In genomic region chr11:89418644-89419043, GRCm38 (mm10) we compare ENCODE assay signal across 11 mouse cellular contexts.
"Had no signal": no experiment of that assay in that cellular context is flagged by ENCODE, and none has a peak within 500 bp of the region (broad histone marks: within the 10 kb centered on the region; RNA-seq: fewer than 3 reads in every experiment).

No protein-coding gene starts in this region.

- DNase-seq: kidney, adult 2 months; kidney, postnatal 14 days; layer of hippocampus, adult 9-11 months; layer of hippocampus, postnatal 36 days; right cerebral cortex, adult 18-20 months; right cerebral cortex, postnatal 25 days; thymus, postnatal 4 days had no signal

- H3K4me2 ChIP-seq: kidney, embryonic 15.5 days; limb, embryonic 15.5 days; midbrain, embryonic 12.5 days had no signal

- H3K27me3 ChIP-seq: kidney, embryonic 15.5 days; limb, embryonic 15.5 days; midbrain, embryonic 12.5 days had no signal

- H3K27ac ChIP-seq: kidney, embryonic 15.5 days; limb, embryonic 15.5 days; midbrain, embryonic 12.5 days had no signal

- H3K36me3 ChIP-seq: kidney, embryonic 15.5 days; limb, embryonic 15.5 days; midbrain, embryonic 12.5 days had no signal

- H3K4me3 ChIP-seq: kidney, embryonic 15.5 days; limb, embryonic 15.5 days; midbrain, embryonic 12.5 days had no signal

- ATAC-seq: midbrain, embryonic 16.5 days had no signal

- H3K9ac ChIP-seq: kidney, embryonic 15.5 days; limb, embryonic 15.5 days; midbrain, embryonic 12.5 days had no signal

- H3K9me3 ChIP-seq: kidney, embryonic 15.5 days; limb, embryonic 15.5 days; midbrain, embryonic 12.5 days had no signal

- H3K4me1 ChIP-seq: midbrain, embryonic 12.5 days had no signal
